In the genomic region with DNA sequence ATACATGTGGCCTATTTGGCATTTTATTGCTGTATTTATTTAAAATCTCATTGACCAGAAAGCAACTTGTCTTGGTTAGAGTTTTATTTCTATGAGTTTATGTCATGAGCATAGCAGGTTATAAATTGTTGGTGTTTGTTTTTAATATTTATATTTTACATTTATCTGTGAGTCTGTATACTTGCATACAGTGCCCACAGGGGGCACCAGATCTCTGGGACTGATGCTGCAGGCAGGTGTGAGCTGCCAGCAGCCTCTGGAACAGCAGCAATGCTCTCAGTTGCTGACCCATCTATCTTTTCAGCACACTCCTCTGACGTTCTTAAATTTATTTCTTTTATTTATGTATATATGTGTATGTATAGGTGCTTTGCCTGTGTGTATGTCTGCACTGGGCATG, we compare ENCODE assay signal across 30 mouse cellular contexts. TPM values are rescaled to one million over a fixed set of nuclear protein-coding genes. Genes with fewer than 3 reads are reported as not detected.
DNase-seq lines count a peak whose midpoint lies in the region; ATAC-seq and TF ChIP-seq lines count a peak whose summit lies in the region.
"Had no signal": no experiment of that assay in that cellular context is flagged by ENCODE, and none has a peak within 500 bp of the region (broad histone marks: within the 10 kb centered on the region; RNA-seq: fewer than 3 reads in every experiment).

No protein-coding gene starts in this region.

- no peak for TF ChIP-seq POLR2A in kidney, adult 2 months (IDR thresholded peaks at IDR 0.05; ENCODE audit: low read depth, low read length)

- TF ChIP-seq CTCF in kidney, adult 2 months (conservative IDR thresholded peaks at IDR 0.05; ENCODE audit: insufficient read depth, insufficient read length, low read depth, low read length) = no peak
- TF ChIP-seq CTCF in stomach, postnatal 0 days (IDR thresholded peaks at IDR 0.05; ENCODE audit: low read depth) = peak; percentile 34

- H3K27ac ChIP-seq in kidney, adult 2 months (ENCODE audit: insufficient read depth, low read depth, low read length) = no peak overlapping the region
- no peak overlapping the region for H3K27ac ChIP-seq in stomach, postnatal 0 days (replicated peaks)
- H3K27ac ChIP-seq: forebrain, embryonic 10.5 days; heart, embryonic 10.5 days; hindbrain, embryonic 10.5 days; liver, embryonic 13.5 days had no signal

- no peak overlapping the region for H3K4me2 ChIP-seq in stomach, postnatal 0 days (replicated peaks; ENCODE audit: low read depth)
- H3K4me2 ChIP-seq: liver, embryonic 13.5 days had no signal

- WGBS in kidney, adult 2 months = 41% methylated on average over 1 of the region's 1 CpGs
- 33% methylated on average over 1 of the region's 1 CpGs for WGBS in stomach, postnatal 0 days

- ATAC-seq in stomach, postnatal 0 days (ENCODE audit: low FRiP score, low TSS enrichment) = no peak
- ATAC-seq: forebrain, embryonic 16.5 days; intestine, postnatal 0 days had no signal

- no peaks in the 10 kb centered on the region for H3K36me3 ChIP-seq in kidney, adult 2 months (ENCODE audit: control insufficient read depth, insufficient read depth, low read length)
- H3K36me3 ChIP-seq in stomach, postnatal 0 days (ENCODE audit: control insufficient read depth, insufficient read depth, low read length) = no peaks in the 10 kb centered on the region
- H3K36me3 ChIP-seq: forebrain, embryonic 10.5 days; heart, embryonic 10.5 days; hindbrain, embryonic 10.5 days; liver, embryonic 13.5 days had no signal

- DNase-seq in heart, adult 11 months = peak; percentile 49
- no peak for DNase-seq in heart, postnatal 10 days
- peak; percentile 16 for DNase-seq in kidney, postnatal 10 days
- no peak for DNase-seq in kidney, adult 2 months
- peak; percentile 10 for DNase-seq in retina, embryonic 14.5 days (ENCODE audit: low spot score)
- DNase-seq in retina, postnatal 1 day = no peak
- no peak for DNase-seq in stomach, postnatal 0 days (ENCODE audit: low spot score)
- DNase-seq in lung, postnatal 10 days = no peak
- DNase-seq: adrenal gland, postnatal 10 days; B cell, adult 2 months; cerebellum, adult 11-12 months; cerebellum, postnatal 10 days; gastrocnemius, postnatal 25 days; liver, embryonic 13.5 days; lung, adult 2 months; right cerebral cortex, postnatal 4 days; thymus, postnatal 4 days had no signal

- H3K27me3 ChIP-seq in kidney, adult 2 months (replicated peaks; ENCODE audit: control insufficient read depth, insufficient read depth, low read length) = no peaks in the 10 kb centered on the region
- H3K27me3 ChIP-seq in stomach, postnatal 0 days (ENCODE audit: control insufficient read depth, insufficient read depth, low read length) = no peaks in the 10 kb centered on the region
- H3K27me3 ChIP-seq: liver, embryonic 13.5 days; megakaryocyte, embryonic 14.5 days had no signal

- no peak for TF ChIP-seq EP300 in stomach, postnatal 0 days (optimal IDR thresholded peaks at IDR 0.05)

- H3K9ac ChIP-seq in stomach, postnatal 0 days (ENCODE audit: low read length) = no peak overlapping the region
- H3K9ac ChIP-seq: liver, embryonic 13.5 days had no signal

- intact Hi-C loops in heart, postnatal 10 days (cut with DNase I) = loop anchor here (10.0 kb wide), 1 partner anchor 267 kb away; no protein-coding TSS in a partner anchor

- H3K4me1 ChIP-seq in kidney, adult 2 months (ENCODE audit: control insufficient read depth, insufficient read depth, low read length) = no peaks in the 10 kb centered on the region
- H3K4me1 ChIP-seq in stomach, postnatal 0 days (replicated peaks; ENCODE audit: control insufficient read depth, insufficient read depth) = no peaks in the 10 kb centered on the region
- H3K4me1 ChIP-seq: forebrain, embryonic 10.5 days; heart, embryonic 10.5 days; hindbrain, embryonic 10.5 days; liver, embryonic 13.5 days; megakaryocyte, embryonic 14.5 days had no signal

- no peak overlapping the region for H3K4me3 ChIP-seq in kidney, adult 2 months (ENCODE audit: insufficient read depth, low read depth, low read length)
- no peak overlapping the region for H3K4me3 ChIP-seq in stomach, postnatal 0 days (ENCODE audit: low read depth, low read length)
- H3K4me3 ChIP-seq: forebrain, embryonic 10.5 days; heart, embryonic 10.5 days; hindbrain, embryonic 10.5 days; liver, embryonic 13.5 days; megakaryocyte, embryonic 14.5 days had no signal

- no peaks in the 10 kb centered on the region for H3K9me3 ChIP-seq in stomach, postnatal 0 days (ENCODE audit: control insufficient read depth, low read length)
- H3K9me3 ChIP-seq: forebrain, embryonic 10.5 days; heart, embryonic 10.5 days; hindbrain, embryonic 10.5 days; liver, embryonic 13.5 days; megakaryocyte, embryonic 14.5 days had no signal

RNA-seq across cellular contexts. Expression of a gene that starts 39.7 kb away (rescaled TPM):
- not detected for total RNA-seq in heart, postnatal 10 days (2021)
- polyA plus RNA-seq in kidney, adult 2 months (2012; rRNA removed) = not detected in 2 replicates
- not detected in 2 replicates for polyA plus RNA-seq in stomach, postnatal 0 days (2015; fragmentation: Nextera tagmentation; extraction: Ambion mirVana)
- total RNA-seq: adrenal gland, postnatal 10 days; gastrocnemius, postnatal 25 days; left cerebral cortex, postnatal 25 days; MEL had no signal
- polyA plus RNA-seq: cortical plate, adult 2 months; embryonic facial prominence, embryonic 11.5 days; forebrain, embryonic 10.5 days; forebrain, embryonic 16.5 days; heart, embryonic 10.5 days; heart, embryonic 16.5 days; hindbrain, embryonic 10.5 days; intestine, postnatal 0 days; limb, embryonic 14.5 days; liver, embryonic 13.5 days; lung, adult 2 months; stomach, embryonic 14.5 days had no signal

RNA-seq across cellular contexts. Expression of a gene that starts 40.9 kb away (rescaled TPM):
- total RNA-seq in heart, postnatal 10 days (2021) = not detected
- not detected in 2 replicates for polyA plus RNA-seq in kidney, adult 2 months (2012; rRNA removed)
- polyA plus RNA-seq in stomach, postnatal 0 days (2015; fragmentation: Nextera tagmentation; extraction: Ambion mirVana) = not detected in 2 replicates
- total RNA-seq: adrenal gland, postnatal 10 days; gastrocnemius, postnatal 25 days; left cerebral cortex, postnatal 25 days; MEL had no signal
- polyA plus RNA-seq: embryonic facial prominence, embryonic 11.5 days; forebrain, embryonic 10.5 days; forebrain, embryonic 16.5 days; heart, embryonic 10.5 days; heart, embryonic 16.5 days; hindbrain, embryonic 10.5 days; intestine, postnatal 0 days; limb, embryonic 14.5 days; liver, embryonic 13.5 days; lung, adult 2 months; stomach, embryonic 14.5 days had no signal

Comparison
In these comparisons a context has a peak if more than half of its experiments do, and no peak if none do; other contexts are left out.
1. DNase-seq: peak in heart, adult 11 months (single experiment), kidney, postnatal 10 days (single experiment) and retina, embryonic 14.5 days (single experiment); none in heart, postnatal 10 days (0 of 2), kidney, adult 2 months (single experiment), retina, postnatal 1 day (single experiment), stomach, postnatal 0 days (single experiment) and lung, postnatal 10 days (single experiment).